Mouse (Mus musculus) kidney, postnatal 0 days (tissue): ENCODE data around the gene Gm10944. TPM values are rescaled to one million over a fixed set of nuclear protein-coding genes. Genes with fewer than 3 reads are reported as not detected.

Source experiments
- ATAC-seq: fragments of 200-750 bp; cut with Nextera tagmentation; replicated peaks from 2 replicates; pipeline ENCODE4 v1.8.0; 2017; ENCODE audit warnings: low read depth, moderate number of reproducible peaks, moderate TSS enrichment, moderate library complexity; ENCODE audit not compliant: low FRiP score
- DNase-seq: peaks from one replicate; pipeline ENCODE4 v3.0.0-alpha.2; 2016; ENCODE audit warnings: low spot score
- H3K27ac ChIP-seq: fragments of 300-500 bp; sonication (generic); 2 replicates; pipeline ENCODE4 v1.5.1; 2014; ENCODE audit warnings: mild to moderate bottlenecking
- H3K27me3 ChIP-seq: fragments of 300-500 bp; sonication (generic); 2 replicates; pipeline ENCODE4 v1.6.1; 2014; ENCODE audit warnings: low read length, mixed read lengths; ENCODE audit not compliant: insufficient read depth
- H3K36me3 ChIP-seq: fragments of 300-500 bp; sonication (generic); 2 replicates; pipeline ENCODE4 v1.6.1; 2014; ENCODE audit warnings: low read length, mixed read lengths; ENCODE audit not compliant: insufficient read depth
- H3K4me1 ChIP-seq: fragments of 300-500 bp; sonication (generic); replicated peaks from 2 replicates; pipeline ENCODE4 v1.6.1; 2014; ENCODE audit warnings: antibody characterized with exemption, low read length, mixed read lengths; ENCODE audit not compliant: insufficient read depth
- H3K4me2 ChIP-seq: fragments of 300-500 bp; sonication (generic); 2 replicates; pipeline ENCODE4 v1.6.1; 2014; ENCODE audit warnings: mild to moderate bottlenecking, low read length, moderate library complexity, mixed read lengths
- H3K4me3 ChIP-seq: fragments of 300-500 bp; sonication (generic); replicated peaks from 2 replicates; pipeline ENCODE4 v1.5.1; 2014; ENCODE audit warnings: low read depth, low read length
- H3K9ac ChIP-seq: fragments of 300-500 bp; sonication (generic); 2 replicates; pipeline ENCODE4 v1.6.1; 2014; ENCODE audit warnings: low read depth, low read length
- H3K9me3 ChIP-seq: fragments of 300-500 bp; sonication (generic); replicated peaks from 2 replicates; pipeline ENCODE4 v1.6.1; 2016; ENCODE audit warnings: low read length, inconsistent platforms, mixed read lengths
- CTCF ChIP-seq: IDR thresholded peaks from 2 replicates; pipeline ENCODE4 v1.5.1; 2016; ENCODE audit warnings: antibody characterized with exemption, low read depth, mild to moderate bottlenecking, moderate library complexity
- WGBS: fragments of 180-500 bp; shearing (Covaris S2); extraction: QIAGEN DNeasy Blood & Tissue Kit; methylation state at CpG from one replicate; pipeline ENCODE4 v1.1.7; 2014; 5-methylcytosine and 5-hydroxymethylcytosine counted together
- polyA plus RNA-seq: library from polyadenylated mRNA; unstranded; fragments of >200 nt; fragmentation: Nextera tagmentation; extraction: Ambion mirVana; gene quantifications from 2 replicates; pipeline ENCODE4 v1.2.1, GENCODE M21; 2015

The Gm10944 gene
- not detected in 2 replicates for polyA plus RNA-seq

DNA sequence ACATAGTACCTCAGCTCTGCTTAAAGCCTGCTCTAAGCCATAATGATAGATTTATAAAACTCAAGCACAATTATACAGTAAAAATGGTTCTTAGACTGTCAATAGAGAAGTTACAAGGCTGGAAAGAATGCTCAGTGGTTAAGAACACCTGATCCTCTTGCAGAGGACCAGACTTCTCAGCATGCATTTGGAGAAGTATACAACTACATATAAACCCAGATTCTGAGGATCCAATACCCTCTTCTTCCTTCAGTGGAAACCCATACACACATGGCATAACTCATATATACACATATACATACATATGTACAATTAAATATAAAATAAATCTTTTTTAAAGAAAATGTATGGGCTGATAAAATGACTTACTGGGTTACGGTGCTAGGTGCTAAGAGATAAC lies at the start of gene Gm10944:
Gene Gm10944, plus strand, starts transcription at position 301 of the 400 bp plus-strand sequence.
- Histone ChIP-seq H3K4me2 (no peak within 1 kb of the TSS), H3K36me3 (no peaks in the 10 kb centered on the region), H3K9ac (no peak within 1 kb of the TSS), H3K9me3 (no peaks in the 10 kb centered on the region), H3K4me1 (no peaks in the 10 kb centered on the region), H3K27me3 (no peaks in the 10 kb centered on the region), H3K4me3 (no peak within 1 kb of the TSS), H3K27ac (no peak within 1 kb of the TSS)
- DNase-seq (no peak), ATAC-seq (no peak)
- TF ChIP-seq CTCF = no peak
- 92% methylated on average over 1 of the region's 1 CpGs for WGBS

DNA sequence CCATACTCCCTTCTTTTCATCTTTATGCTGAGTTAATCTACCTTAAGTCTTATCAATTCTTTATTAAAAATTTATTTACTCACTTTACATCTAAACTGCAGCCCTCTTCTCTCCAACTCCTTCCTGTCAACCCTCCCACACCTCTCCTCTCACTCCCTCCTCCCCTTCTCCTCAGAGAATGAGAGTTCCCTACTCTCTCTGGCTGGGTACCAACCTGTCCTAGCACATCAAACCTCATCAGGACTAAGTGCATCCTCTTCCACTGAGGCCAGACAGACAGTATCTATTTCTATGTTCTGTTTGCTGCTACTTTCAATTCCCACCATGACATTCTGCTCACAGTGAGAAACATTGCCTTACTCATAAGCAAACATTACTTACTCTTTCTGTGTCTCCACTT lies 25.2 kb upstream of the Gm10944 start:
- Histone ChIP-seq H3K27ac (no peak overlapping the region), H3K9me3 (no peaks in the 10 kb centered on the region), H3K27me3 (no peaks in the 10 kb centered on the region), H3K36me3 (no peaks in the 10 kb centered on the region), H3K4me2 (no peak overlapping the region), H3K4me3 (no peak overlapping the region), H3K4me1 (no peaks in the 10 kb centered on the region), H3K9ac (no peak overlapping the region)
- TF ChIP-seq CTCF = no peak
- DNase-seq (no peak), ATAC-seq (no peak)

DNA sequence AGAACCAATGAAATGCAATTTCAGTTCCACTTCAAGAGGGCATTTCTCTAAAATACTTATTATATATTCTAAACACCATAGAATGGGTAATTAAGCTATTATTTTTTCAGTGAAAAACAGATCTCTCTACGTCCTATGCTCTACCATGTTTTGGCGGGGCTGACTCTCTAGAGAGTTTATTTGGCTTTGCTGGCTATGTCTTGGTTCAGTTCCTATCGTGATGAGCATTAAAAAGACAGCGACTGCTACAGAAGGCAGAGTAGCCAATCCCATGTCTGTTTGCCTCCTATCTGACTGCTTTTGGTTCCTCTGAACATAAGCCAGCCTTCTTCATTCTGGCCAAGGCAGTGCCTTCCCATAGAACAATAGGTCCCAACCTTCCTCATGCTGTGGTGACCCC lies 24.5 kb upstream of the Gm10944 start:
- ATAC-seq (no peak), DNase-seq (no peak)
- Histone ChIP-seq H3K9me3 (no peaks in the 10 kb centered on the region), H3K36me3 (no peaks in the 10 kb centered on the region), H3K4me2 (no peak overlapping the region), H3K27me3 (no peaks in the 10 kb centered on the region), H3K9ac (no peak overlapping the region), H3K4me1 (no peaks in the 10 kb centered on the region), H3K27ac (no peak overlapping the region), H3K4me3 (no peak overlapping the region)
- TF ChIP-seq CTCF = no peak
- WGBS = 82% methylated on average over 4 of the region's 4 CpGs

DNA sequence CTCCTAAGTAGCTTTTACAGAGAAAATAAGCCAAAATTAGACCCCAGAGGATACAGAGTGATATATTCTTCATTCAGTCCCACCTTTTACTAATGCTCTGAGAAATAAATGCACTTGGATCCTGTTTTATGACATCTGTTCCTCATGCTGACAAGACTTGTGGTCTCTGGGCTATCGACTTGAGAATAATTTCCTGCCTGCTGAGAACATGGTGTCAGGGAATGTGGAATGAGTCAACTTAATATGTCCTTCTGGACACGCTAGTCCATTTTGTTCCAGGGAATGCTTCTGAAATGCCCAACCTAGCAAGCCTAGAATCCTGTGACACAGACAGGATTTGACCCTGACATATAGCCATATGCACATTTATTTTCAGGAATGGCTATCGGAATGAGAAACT lies 22.0 kb upstream of the Gm10944 start:
- 75% methylated on average over 3 of the region's 3 CpGs for WGBS
- no peak for DNase-seq
- Histone ChIP-seq H3K9ac (no peak overlapping the region), H3K4me2 (no peak overlapping the region), H3K36me3 (no peaks in the 10 kb centered on the region), H3K4me3 (no peak overlapping the region), H3K4me1 (no peaks in the 10 kb centered on the region), H3K27ac (no peak overlapping the region), H3K27me3 (no peaks in the 10 kb centered on the region), H3K9me3 (no peaks in the 10 kb centered on the region)
- TF ChIP-seq CTCF = no peak
- ATAC-seq = no peak

DNA sequence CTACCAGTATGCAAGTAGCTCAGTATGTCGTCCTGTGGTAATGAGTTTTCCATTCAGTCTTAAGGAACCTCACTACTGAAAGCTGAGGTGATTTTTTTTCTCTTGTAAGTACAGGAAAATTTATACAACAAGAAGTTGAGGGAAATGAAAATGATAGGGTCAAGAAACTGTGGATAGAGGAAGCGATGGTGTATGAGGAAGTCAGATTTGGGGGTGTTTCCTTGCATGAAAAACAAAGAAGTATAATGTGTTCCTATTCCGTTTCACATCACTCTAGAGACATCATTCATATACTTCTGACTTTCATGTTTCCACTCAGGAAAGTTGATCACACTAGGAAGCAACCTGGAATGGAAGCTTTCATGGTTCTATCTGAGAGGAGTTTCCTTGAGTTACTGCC lies 21.2 kb upstream of the Gm10944 start:
- WGBS = 53% methylated on average over 3 of the region's 3 CpGs
- Histone ChIP-seq H3K9ac (no peak overlapping the region), H3K36me3 (no peaks in the 10 kb centered on the region), H3K4me1 (no peaks in the 10 kb centered on the region), H3K27me3 (no peaks in the 10 kb centered on the region), H3K9me3 (no peaks in the 10 kb centered on the region), H3K4me3 (no peak overlapping the region), H3K27ac (no peak overlapping the region), H3K4me2 (no peak overlapping the region)
- no peak for DNase-seq
- no peak for TF ChIP-seq CTCF
- ATAC-seq = no peak

DNA sequence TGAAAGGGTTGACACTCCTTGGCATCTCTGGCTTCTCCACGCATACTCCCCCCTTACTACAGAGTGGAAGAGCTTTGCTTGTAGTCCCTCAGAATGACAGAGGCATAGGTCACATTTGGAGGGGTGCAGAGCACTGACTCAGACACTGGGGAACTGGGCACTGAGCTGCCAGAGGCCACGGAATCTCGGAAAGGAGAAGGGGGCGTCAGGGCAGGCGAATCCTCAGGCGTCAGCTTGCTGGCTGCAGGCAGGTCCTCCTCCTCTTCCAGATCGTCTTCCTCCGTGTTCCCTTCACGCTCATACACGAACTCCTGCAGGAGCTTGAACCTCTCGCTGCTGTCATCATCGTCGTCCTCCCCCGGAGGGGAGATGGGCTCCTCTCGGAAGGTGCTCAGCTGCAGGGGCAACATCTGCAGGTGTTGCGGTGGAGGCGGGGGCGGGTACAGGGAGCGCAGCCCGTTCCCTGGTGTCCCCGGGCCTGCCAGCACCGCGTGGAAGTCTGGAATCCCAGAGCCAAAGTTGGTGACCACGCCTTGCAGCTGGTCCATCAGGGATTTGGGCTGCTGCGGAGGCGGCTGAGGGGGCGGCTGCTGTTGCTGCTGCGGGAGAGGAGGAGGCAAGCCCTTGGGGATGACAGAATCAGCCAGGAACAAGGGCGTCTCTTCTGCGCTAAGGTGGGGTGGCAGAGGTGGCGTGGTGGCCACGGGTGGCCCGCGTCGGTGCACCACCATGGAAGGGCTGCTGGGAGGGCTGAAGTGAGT lies 7.9 kb downstream of the Gm10944 start:
- Histone ChIP-seq H3K27me3 (no peaks in the 10 kb centered on the region), H3K27ac (no peak overlapping the region), H3K4me3 (peak overlapping the region; percentile 26), H3K4me1 (no peaks in the 10 kb centered on the region; the same call in 1 of the 2 replicates), H3K36me3 (no peaks in the 10 kb centered on the region), H3K4me2 (peak overlapping the region; percentile 79), H3K9me3 (no peaks in the 10 kb centered on the region), H3K9ac (peak overlapping the region; percentile 42; the same call in 1 of the 2 replicates)
- TF ChIP-seq CTCF = no peak
- ATAC-seq (peak; percentile 52; the same call in 1 of the 2 replicates), DNase-seq (peak; percentile 19)
- WGBS = under 1% methylated on average over 35 of the region's 35 CpGs
